Mouse (Mus musculus) spleen, adult 10 weeks (tissue): ENCODE results near the gene Tmc6. TPM values are rescaled to one million over a fixed set of nuclear protein-coding genes. Genes with fewer than 3 reads are reported as not detected.

Experiments
- polyA plus RNA-seq: library from polyadenylated mRNA; stranded (reverse); fragments of 350-450 nt; fragmentation: Illumina TruSeq; extraction: RNeasy Lipid Tissue Mini Kit (QIAGEN cat#74804); gene quantifications from one replicate; pipeline ENCODE4 v1.2.3, GENCODE M21; 2015; ENCODE audit warnings: low replicate concordance; ENCODE audit not compliant: insufficient read depth

Tmc6 gene
- polyA plus RNA-seq: 66.0 TPM

GRCm38 (mm10) chr11:117781993-117782704, at the start of gene Tmc6, which contains the start of gene Tmc8:
TSS of gene Tmc6 (minus strand) at chr11:117782198.
TSS of gene Tmc8 (plus strand) at chr11:117782076.

GRCm38 (mm10) chr11:117825333-117826101, 43.5 kb upstream of the Tmc6 start, which contains the start of the genes Afmid and Tk1:
TSS of gene Afmid (plus strand) at chr11:117825924.
TSS of gene Tk1 (minus strand) at chr11:117826092.

GRCm38 (mm10) chr11:117809407-117810311, 27.7 kb upstream of the Tmc6 start, which contains the start of the genes Gm20708 and Syngr2:
TSS of gene Gm20708 (plus strand) at chr11:117809668.
TSS of gene Syngr2 (plus strand) at chr11:117809668.

GRCm38 (mm10) chr11:117797511-117798159, 15.6 kb upstream of the Tmc6 start, which contains the start of gene 6030468B19Rik:
TSS of gene 6030468B19Rik (plus strand) at chr11:117797660.

Other genes with a start within 250 kb of the Tmc6 start
- 26.1 TPM for gene Tnrc6c, start 127.9 kb downstream of the Tmc6 start, polyA plus RNA-seq
- gene Tmc8, start 122 bp downstream of the Tmc6 start, polyA plus RNA-seq: 9.9 TPM
- gene 6030468B19Rik, start 15.5 kb upstream of the Tmc6 start, polyA plus RNA-seq: 0.77 TPM
- gene Gm20708, start 27.5 kb upstream of the Tmc6 start, polyA plus RNA-seq: 9.4 TPM
- gene Syngr2, start 27.5 kb upstream of the Tmc6 start, polyA plus RNA-seq: 92.3 TPM
- gene Afmid, start 43.7 kb upstream of the Tmc6 start, polyA plus RNA-seq: 18.5 TPM
- gene Tk1, start 43.9 kb upstream of the Tmc6 start, polyA plus RNA-seq: 27.2 TPM
- 45.7 TPM for gene Birc5, start 67.1 kb upstream of the Tmc6 start, polyA plus RNA-seq
- gene Tmem235, start 78.6 kb upstream of the Tmc6 start, polyA plus RNA-seq: not detected
- 3.8 TPM for gene Tha1, start 91.3 kb upstream of the Tmc6 start, polyA plus RNA-seq
- gene Socs3, start 187.8 kb upstream of the Tmc6 start, polyA plus RNA-seq: 8.3 TPM
- 21.2 TPM for gene Pgs1, start 204.1 kb upstream of the Tmc6 start, polyA plus RNA-seq